Mouse (Mus musculus) heart, adult 2 months (tissue): ENCODE measurements around the gene Mcmbp.

Source experiments
- CTCF ChIP-seq: fragments of 200-600 bp; IDR thresholded peaks from 2 replicates; pipeline ENCODE4 v1.8.1; 2022; ENCODE audit warnings: antibody characterized with exemption, mild to moderate bottlenecking, moderate library complexity
- EP300 ChIP-seq: fragments of 200-500 bp; IDR thresholded peaks from 2 replicates; pipeline ENCODE4 v1.6.1; 2011; ENCODE audit warnings: low read depth, low read length, control low read depth; ENCODE audit not compliant: insufficient read depth

GRCm38 (mm10) chr7:128744684-128745485, 4.6 kb upstream of the Mcmbp start, which contains the start of gene Sec23ip:
- TF ChIP-seq EP300 (peak; percentile 59; the same call in 1 of the 2 replicates), CTCF (no peak)
